Mouse (Mus musculus): Measurements from ENCODE around the gene Fuk.

DNA sequence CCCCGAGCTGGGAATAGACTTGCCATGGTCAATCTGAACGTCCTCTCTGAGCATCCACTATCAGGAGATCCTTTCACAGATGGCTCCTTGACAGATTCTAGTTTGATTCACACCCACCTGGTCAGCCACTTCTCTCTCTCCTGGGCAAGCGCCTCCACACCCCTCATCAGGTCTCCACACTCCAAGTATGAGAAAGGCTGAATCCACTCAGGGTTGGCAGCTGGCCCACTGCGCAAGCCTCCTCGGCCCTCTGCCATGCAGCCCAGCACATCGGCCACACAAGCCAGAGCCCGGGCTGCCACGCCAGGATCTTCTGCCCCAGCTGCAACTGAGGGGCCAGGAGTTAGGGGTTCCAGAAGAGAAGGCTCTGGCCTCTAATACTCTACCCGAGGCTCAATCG, 14.7 kb downstream of the Fuk start:
- no peak for TF ChIP-seq POLR2A (IDR thresholded peaks at IDR 0.05; ENCODE audit: insufficient read depth, low read depth, low read length)
- no peak for TF ChIP-seq CTCF (IDR thresholded peaks at IDR 0.05; ENCODE audit: insufficient read depth, low read depth, low read length)

All from olfactory bulb, adult 2 months (tissue).